Mouse (Mus musculus) embryonic fibroblast, embryonic 13.5 days (primary cell): ENCODE data around the gene Pgpep1.

Experiments used
- CTCF ChIP-seq: IDR thresholded peaks from 2 replicates; pipeline ENCODE4 v1.5.1; 2011; ENCODE audit warnings: mild to moderate bottlenecking, control low read depth, low read length, moderate library complexity, borderline replicate concordance; ENCODE audit not compliant: insufficient read depth
- POLR2A ChIP-seq: IDR thresholded peaks from 2 replicates; pipeline ENCODE4 v1.6.1; 2011; ENCODE audit warnings: low read depth, mild to moderate bottlenecking, control low read depth, low read length, moderate library complexity

DNA sequence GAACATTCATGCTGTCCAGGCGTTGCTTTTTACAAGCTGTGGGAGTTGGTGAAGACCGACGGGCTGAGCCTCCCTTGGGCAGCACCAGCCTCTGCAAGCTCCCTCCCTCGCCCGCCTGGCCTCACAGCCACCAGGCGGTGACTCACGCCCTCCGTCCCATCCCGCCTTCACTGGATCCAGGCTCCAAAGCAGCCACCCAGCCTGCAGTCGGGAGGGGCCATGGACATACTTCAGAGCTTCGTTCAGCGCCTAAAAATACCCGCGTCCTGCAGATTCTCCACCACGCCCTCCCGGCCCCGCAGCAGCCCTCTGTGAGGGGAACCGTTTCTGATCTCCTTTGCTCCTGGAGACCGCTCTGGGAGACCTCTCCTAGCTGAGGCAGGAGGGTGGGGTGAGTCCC, 22.0 kb upstream of the Pgpep1 start:
- TF ChIP-seq CTCF: no peak
- TF ChIP-seq POLR2A: peak; percentile 49; the same call in 1 of the 2 replicates
